Mouse (Mus musculus) testis, adult 2 months (tissue): ENCODE results near the gene Pim1.

ENCODE experiments used
- CTCF ChIP-seq: fragments of 200-500 bp; IDR thresholded peaks from 2 replicates; pipeline ENCODE4 v1.5.1; 2012; ENCODE audit warnings: low read depth, mild to moderate bottlenecking, inconsistent platforms, low read length, moderate library complexity; ENCODE audit not compliant: control insufficient read depth, insufficient read depth, insufficient replicate concordance
- POLR2A ChIP-seq: fragments of 200-500 bp; IDR thresholded peaks from 2 replicates; pipeline ENCODE4 v1.6.1; 2012; ENCODE audit warnings: low read depth, mild to moderate bottlenecking, inconsistent platforms, low read length, moderate library complexity; ENCODE audit not compliant: control insufficient read depth

DNA sequence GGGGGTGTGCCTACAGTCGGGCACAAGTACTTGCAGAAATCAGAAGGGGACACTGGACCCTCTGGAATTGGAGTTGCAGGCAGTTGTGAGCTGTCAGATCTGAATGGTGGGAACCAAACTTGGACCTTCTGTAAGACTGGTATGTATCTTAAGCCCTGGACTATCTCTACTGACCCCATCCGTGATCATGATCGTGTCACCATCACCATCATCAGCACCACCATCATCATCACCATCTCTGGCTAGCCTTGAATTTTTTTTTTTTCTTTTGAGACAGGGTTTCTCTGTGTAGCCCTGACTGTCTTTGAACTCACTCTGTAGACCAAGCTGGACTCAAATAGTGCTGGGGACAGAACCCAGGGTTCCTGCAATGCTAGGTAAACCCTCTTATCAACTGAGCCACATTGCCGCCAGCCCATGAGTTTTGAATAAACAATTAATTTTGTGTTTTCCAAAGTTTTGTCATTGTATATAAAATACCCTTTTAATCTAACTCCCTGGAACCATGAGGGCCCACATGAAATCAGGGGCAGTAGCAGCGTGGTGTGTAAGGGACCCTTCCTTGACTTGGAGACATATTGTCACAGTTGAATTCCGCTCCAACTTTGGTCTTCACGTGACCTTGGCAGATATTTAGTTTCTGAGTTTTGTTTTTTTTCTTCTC lies 11.6 kb downstream of the Pim1 start:
- no peak for TF ChIP-seq CTCF
- no peak for TF ChIP-seq POLR2A
